Mouse (Mus musculus): ENCODE data around the gene Rps11.

Gene Rps11

DNA sequence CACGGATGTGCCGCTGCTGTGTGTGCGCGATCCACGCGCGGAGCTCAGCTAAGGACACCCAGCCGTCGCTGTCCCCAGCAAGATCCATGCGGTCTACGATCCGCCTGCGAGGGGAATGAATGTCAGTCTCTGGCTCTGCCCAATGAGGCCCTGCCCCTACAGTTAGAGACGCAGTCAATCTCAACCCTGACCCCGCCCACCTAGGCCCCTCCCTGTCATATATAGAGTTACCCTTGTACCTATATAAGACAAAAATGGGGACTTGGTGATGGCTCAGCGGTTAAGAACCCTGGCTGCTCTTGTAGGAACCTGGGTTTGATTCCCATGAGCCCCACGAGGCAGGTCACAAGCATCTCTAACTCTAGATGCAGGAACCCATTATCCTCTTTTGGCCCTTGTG is 35.6 kb downstream of the Rps11 start:
- no peak for DNase-seq (ENCODE audit: low spot score in 2 of 2)

DNA sequence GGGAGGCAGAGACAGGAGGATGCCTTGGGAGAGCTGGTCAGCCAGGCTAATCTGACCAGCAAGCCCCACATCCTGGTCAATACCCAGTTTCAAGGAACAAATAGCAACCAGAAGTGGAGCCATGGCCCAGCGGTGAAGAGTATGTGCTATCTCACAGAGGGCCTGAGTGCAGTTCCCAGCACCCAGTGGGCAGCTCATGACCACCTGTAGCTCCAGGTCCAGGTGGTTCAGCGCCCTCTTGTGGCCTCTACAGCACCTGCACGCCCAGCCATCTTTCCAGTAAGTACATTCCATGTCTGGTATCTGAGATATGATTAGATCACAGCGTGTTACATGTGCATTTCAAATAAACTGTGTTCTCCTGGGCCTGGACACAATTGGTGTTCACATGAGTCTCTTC is 38.2 kb downstream of the Rps11 start:
- DNase-seq (ENCODE audit: low spot score in 2 of 2): no peak

DNA sequence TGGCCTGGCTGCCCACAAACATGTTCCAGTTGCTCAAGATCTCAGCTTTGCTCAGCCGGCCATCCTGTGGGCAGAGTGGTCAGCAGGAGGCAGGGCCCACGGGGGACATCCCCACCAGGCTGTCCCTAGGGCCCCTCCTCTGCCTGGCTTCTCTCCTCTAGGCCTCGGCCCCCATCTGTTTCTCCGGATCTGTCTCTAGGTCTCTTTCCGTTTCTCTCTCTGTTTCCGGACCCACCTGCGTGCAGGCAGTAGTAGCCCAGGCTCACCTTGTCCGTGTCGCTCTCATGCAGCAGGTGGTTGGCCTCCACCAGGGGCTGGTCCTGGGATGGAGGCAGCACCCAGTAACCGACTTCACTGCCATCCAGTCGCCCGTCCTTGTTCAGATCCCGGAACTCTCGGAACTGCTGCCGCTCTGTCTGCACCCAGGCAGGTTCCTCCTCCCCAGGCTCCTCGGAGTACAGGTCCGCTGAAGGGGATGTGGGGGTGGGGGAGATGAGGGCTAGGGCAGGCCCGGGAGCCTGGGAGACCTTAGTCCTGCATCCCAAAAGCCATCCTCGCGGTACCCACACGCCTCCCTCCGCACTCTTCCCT is 40.8 kb downstream of the Rps11 start:
- DNase-seq (ENCODE audit: low spot score in 2 of 2): no peak

DNA sequence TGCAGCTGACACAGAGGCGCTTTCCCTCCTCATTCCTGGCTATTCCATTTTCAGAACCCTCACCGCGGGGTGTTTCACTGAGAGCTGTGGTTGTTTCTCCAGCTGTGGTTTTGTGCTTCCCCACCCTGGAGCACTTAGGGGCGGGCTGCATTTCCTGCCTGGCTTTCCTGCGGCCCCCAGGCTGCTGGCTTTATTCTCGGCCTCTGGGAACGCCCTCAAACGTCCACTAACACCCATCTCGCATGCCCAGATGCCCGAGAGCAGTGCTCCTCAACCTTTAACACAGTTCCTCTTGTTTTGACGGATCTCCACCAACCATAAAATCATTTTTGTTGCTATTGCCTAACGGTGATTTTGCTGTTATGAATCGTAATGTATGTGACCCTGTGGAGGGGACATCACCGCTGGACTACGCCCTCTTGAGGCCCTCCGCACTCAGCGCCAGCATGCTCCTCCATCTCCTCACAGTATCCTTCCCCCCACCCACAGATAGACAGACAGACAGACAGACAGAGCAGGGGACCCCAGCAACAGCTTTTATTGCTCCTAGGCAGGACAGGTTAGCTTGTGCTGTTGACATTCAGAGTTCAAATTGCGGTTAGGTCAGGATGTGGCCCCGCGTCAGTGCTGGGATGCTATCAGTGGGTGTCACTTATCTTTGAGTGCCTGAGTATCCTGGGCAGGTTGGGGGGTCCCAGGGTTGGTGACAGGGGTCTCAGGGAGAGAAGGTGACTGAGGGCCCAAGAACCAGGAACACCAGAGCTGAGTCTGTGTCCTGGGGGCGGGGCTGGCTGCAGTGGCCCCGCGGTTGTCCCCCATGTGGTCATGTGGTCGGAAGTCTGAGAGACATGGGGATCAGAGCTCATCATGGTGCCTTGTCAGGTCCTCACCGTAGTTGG is 41.6 kb downstream of the Rps11 start:
- peak; percentile 60 to 77 for DNase-seq (ENCODE audit: low spot score in 2 of 2)

DNA sequence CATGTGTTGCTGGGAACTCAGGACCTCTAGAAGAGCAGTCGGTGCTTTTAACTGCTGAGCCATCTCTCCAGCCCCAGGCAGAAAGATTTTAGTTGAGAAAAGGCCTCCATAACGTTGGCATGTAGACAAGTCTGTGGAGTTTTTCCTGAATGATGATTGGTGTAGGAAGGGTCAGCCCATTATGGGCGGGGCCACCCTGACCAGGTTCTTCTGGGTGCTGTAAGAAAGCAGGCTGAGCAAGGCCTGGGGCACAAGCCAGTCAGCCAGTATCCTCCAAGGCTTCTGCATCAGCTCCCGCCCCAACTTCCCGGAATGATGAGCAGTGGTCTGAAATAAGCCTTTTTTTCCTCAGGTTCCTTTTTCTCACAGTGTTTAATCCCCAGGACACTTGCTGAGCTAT is 43.2 kb downstream of the Rps11 start:
- DNase-seq (ENCODE audit: low spot score in 2 of 2): no peak

DNA sequence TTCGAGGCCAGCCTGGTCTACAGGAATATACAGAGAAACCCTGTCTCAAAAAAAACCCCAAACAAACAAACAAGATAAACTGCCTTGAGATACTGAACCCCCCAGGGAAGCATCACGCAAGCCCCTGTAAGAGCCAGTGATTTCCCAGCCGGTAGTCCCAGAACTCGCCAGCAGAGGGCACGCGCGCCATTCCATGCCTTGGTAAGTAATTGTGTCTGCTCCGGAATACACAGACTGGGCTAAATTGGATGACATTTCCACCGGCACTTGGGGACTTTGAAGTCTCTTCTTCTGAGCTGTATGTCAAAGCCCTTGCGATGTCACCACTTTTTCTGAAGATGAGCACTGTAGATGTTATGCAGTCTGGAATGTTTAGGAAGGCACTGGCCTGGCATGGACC is 44.4 kb downstream of the Rps11 start:
- peak; percentile 88 to 96 for DNase-seq (ENCODE audit: low spot score in 2 of 2)

DNA sequence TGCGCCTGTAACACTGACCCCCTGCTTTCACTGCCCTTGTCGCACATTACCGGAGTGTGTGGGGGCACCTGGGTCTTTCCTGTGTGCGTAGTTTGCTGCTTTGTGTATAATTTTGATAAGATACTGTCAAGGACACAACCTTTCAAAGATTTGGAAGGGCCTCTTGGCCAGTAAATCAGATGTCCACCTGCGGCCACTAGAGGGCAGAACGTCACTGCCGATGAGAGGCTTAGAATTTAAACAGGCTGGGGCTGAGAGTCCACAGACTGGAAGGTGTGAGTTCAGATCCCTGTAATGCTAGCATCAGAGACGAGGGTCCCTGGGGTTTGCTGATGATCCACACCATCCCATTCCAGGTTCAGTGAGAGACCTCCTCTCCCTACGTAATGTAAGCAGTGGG is 45.7 kb downstream of the Rps11 start:
- DNase-seq (ENCODE audit: low spot score in 2 of 2): peak; percentile 77 to 90

DNA sequence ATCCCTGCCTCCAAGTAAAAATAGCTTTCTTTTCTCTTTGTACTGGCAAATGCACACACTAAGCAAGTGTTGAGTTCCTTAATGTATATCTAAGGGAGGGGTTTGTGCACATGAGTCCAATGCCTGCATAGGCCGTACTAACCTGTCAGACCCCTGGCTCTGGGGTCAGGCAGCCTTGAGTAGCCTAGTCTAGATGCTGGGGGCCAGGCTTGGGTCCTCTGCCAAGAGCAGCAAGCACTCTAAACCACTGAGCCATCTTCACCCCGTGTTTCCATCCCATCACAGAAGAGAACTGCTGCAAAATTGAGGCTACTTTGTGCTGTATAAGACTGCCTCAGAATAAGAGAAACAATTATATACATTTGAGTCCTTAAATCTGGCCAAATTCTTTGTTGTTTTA is 46.4 kb downstream of the Rps11 start:
- DNase-seq (ENCODE audit: low spot score in 2 of 2): no peak

DNA sequence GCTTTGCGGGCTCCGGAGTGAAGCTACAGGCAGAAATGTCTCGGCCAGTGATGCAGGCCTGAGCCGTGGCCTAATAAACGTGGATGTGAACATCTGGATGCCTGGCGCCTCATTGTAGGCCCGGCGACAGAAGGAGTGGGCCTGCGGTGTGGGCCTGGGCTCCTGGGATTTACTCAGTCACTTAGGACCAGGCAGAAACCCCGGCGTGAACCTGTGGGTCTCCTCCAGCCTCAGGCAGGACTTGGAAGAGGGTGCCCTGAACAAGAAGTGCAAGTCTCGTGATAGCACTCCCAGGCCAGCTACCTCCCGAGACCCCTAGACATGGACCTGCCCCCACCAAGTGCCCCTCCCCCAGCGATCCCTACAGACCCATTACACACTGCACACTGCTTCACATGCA is 46.9 kb downstream of the Rps11 start:
- no peak for DNase-seq (ENCODE audit: low spot score in 2 of 2)

DNA sequence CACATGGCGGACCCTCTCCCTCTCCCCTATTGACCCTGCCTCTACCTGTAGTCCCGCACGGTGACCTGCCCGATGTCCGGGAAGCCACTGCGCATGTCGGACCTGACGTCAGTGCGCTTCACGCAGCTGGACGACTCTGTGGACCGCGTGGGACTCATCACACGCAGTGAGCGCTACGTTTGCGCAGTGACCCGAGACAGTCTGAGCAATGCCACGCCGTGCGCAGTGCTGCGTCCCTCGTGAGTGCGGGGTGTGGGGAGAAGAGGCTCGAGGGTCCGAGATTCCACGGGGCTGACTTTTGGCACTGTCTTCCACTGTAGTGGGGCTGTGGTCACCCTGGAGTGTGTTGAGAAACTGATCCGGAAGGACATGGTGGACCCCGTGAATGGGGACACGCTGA is 47.7 kb downstream of the Rps11 start:
- DNase-seq (ENCODE audit: low spot score in 2 of 2): no peak

DNA sequence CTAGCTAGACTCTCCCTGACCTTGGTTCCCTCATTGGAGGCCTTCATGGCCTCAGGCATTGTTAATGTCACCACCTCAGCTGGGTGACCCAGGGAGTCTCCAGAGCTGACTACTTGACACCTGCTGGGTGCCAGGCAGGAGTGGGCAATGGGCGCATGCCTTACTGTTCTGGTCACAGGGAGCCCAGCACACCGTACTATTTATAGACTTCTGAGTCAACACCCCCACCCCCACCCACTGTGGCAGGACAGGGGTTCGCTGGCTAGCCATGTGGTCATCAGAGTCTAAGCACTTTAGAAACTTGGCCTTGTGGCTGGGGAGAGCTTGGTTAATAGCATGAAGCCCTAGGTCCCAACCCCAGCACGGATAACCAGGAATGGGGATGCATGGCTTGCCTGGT is 48.8 kb downstream of the Rps11 start:
- DNase-seq (ENCODE audit: low spot score in 2 of 2): no peak

DNA sequence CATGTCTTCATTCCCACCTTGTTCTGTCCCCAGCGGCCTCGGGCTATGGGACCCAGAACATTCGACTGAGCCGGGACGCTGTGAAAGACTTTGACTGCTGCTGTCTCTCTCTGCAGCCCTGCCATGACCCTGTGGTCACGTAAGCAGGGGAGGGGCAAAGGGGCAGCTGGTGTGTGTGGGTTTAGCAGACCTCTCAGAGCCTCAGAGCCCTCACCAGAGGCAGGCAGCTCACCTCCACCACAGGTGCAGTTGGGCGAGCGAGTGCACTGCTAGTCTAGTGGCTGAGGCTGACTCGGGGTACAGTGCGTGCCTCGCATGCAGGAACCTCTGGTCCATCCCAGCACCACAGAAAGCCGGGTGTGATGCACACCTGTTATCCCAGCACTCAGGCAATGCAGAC is 50.3 kb downstream of the Rps11 start:
- DNase-seq (ENCODE audit: low spot score in 2 of 2): no peak

DNA sequence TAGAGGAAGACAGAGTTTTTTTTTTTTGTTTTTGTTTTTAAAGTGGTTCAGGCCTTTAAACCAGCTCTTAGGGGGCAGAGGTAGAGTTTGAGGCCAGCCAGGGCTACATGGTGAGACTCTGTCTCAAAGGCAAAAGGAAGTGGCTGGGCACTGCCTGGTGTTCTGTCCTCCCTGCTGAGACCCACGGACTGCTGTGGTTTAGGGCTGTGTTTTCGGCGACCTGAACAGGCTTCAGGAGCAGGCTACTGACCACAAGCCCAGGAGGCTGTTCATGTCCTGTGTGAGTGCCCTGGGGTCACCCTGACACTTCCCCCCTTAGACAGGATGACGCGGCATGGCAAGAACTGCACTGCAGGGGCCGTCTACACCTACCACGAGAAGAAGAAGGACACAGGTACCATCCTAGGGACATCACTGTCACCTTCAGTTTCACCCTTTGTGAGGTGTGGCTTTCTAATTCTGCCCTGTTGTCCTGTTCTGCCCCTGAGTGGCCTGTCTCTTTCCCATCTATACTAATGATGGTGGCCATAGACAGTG is 51.0 kb downstream of the Rps11 start:
- DNase-seq (ENCODE audit: low spot score in 2 of 2): no peak

All from spleen, postnatal 4 days (tissue).